Mouse (Mus musculus): ENCODE results near the gene Ccdc80.

Gene Ccdc80

GRCm38 (mm10) chr16:45118760-45119159 lies 25.6 kb downstream of the Ccdc80 start:
- peak in 1 of 2 experiments; percentile 18 for DNase-seq

DNA sequence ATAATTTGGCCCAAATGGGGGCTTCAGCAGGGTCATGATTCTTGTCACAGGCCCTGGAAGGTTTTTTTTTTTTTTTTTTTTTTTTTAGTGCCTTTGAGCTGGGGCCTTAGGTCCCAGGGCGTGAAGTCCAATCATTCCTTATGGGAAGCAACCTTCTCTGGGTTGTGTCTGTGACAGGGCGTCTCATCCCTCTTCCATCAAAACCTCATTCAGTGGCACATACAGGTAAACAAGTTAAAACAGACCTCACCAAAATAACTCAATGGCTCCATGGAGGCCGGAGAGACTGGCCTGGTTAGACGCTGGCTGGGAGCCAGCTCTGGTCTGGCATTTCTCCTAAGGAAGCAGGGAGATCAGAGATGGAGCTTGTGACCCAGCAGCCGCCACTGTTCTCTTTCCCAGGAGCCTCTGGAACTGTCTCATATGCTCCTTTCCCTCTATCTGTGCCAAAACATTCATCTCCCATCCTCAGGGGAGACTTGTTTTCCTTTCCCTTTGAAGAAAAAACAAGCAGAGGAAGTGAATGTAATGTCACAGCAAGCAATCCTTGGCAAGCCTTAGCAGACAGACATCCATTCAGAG lies 27.7 kb downstream of the Ccdc80 start:
- peak; percentile 53 to 80 for DNase-seq

GRCm38 (mm10) chr16:45122571-45122970 lies 29.4 kb downstream of the Ccdc80 start:
- peak; percentile 19 to 27 for DNase-seq

GRCm38 (mm10) chr16:45124230-45125203 lies 31.3 kb downstream of the Ccdc80 start:
- no peak for DNase-seq

DNA sequence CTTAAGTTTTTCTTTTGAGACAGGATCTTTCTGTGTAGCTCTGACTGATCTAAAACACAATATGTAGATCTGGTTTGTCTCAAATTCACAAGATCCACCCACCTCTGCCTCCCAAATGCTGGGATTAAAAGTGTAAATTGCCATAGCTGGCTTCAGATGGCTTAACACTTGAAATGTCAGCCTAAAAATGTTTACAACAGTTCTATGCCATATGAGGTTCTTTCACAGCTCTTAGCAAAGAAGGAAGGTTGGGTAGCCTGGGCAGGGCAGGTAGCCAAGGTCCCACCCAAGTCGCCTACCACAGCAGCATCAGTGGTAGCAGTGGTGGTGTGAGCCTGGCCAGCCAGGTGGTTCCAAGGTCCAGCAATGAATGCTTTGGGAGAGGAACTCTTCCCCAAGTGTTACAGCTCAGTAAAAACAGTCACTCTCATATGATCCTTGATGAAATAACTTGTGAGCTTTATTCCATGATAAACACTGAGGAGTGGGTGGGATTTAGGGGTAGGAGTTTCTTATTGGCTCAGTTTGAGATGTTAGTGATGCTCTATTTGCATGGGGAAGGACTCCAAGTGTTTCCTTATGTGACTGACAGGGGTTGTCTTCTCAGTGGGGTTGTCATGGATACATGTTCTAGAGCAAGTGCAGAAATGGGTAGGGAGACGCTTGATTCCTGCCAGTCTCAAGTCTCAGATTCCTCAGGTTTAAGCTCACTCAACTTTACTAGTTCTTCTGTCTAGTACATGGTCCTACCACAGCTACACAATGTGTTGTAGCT lies 34.9 kb downstream of the Ccdc80 start:
- no peak for DNase-seq

GRCm38 (mm10) chr16:45141711-45142110 lies 48.5 kb downstream of the Ccdc80 start:
- no peak for DNase-seq

DNA sequence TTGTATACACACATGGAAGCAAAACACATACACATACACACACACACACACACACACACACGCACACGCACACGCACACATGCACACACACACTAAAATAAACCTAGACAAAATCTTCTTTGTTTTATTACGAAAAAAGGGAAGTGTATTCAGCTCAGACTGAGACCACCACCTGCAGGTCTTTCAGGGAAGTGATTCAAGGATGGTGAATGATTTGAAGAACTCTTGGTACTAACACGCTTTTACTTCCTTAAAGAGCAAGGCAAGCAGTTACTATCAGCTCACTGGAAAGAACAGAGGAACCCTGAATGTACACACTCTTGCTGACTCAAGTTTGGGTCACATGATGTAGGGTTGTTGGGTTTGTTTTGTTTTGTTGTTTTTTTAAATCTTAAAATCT lies 49.4 kb downstream of the Ccdc80 start:
- no peak for DNase-seq

GRCm38 (mm10) chr16:45145119-45145518 lies 51.9 kb downstream of the Ccdc80 start:
- no peak for DNase-seq

DNA sequence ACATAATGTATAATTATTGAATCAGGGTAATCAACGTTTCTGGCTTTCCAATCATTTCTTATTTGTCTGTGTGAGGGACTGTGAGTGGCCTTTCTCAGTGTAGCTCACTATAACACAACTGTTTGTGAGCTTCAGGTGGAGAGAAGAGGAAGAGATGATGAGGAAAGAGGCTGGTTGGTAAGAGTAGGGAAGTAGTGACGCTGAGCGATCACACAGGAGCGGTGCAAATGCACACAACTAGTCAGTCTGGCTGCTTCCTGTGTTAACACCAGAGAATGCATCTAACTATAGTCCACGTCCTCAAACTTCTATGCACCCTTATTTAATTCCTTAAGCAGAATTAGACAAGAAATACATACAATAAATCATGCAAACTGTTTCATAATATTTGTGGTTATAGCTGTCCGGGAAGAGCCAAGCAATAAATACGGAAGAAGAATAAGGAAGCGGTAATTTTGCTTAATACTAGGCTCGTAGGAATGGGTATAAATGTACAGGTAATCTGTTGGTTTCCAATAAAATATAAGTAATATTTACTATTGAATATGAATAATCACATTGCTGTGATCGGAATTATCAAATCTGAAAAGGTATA lies 55.4 kb downstream of the Ccdc80 start:
- no peak for DNase-seq

DNA sequence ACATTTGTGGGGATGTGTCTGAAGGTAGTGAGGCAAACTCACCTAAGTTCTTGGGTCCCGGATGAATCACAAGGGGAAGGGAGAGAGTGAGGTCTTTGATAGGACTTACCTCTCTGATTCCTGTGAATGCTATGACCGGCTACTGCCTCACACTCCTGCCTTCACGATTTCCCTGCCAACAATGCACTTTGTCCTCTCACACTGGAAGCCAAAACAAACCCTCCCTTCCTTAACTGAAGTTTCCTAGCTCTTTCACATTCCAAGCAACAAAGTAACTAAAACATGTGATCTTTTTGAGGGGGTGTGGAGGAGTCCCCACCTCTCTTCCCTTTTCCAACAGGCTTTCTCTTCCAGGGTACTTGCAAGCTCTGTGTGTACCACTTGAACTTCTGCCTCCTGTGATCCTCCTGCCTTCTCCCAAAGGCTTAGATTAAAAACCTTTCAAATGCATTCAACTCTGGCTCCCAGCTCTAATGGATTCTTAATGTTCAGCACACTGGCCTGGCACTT lies 61.6 kb downstream of the Ccdc80 start:
- peak; percentile 42 to 55 for DNase-seq

GRCm38 (mm10) chr16:45158136-45158521 lies 64.9 kb downstream of the Ccdc80 start:
- DNase-seq: peak; percentile 80 to 82

- peak; percentile 98 for DNase-seq
Measured at GRCm38 (mm10) chr16:45158522-45159388, 65.6 kb downstream of the Ccdc80 start, which contains the start of the genes Slc35a5 and Atg3. TSS of gene Slc35a5 (minus strand) at chr16:45158706. TSS of gene Atg3 (plus strand) at chr16:45158785.

DNA sequence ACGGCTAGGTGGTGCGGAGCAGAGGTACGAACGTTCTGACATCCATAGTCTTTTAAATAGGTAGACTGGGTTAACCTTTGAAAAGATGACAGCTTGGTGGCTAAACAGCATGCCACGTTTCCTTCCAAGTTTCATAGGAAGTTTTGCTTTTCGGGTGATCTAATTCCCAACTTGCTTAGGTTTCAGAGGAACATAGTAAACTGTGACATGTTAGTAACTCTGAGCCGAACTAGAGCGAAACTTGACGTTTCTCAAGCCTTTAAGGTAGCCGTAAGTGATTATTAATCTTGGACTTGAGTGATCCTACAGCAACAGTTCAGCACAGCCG lies 66.2 kb downstream of the Ccdc80 start:
- DNase-seq: no peak

All from kidney, postnatal 36 days (tissue).